Mouse (Mus musculus): ENCODE data around the gene Lpin2. TPM values are rescaled to one million over a fixed set of nuclear protein-coding genes. Genes with fewer than 3 reads are reported as not detected.

The Lpin2 gene
- total and polyA plus RNA-seq, 2 experiments = 22.4 to 314 TPM

DNA sequence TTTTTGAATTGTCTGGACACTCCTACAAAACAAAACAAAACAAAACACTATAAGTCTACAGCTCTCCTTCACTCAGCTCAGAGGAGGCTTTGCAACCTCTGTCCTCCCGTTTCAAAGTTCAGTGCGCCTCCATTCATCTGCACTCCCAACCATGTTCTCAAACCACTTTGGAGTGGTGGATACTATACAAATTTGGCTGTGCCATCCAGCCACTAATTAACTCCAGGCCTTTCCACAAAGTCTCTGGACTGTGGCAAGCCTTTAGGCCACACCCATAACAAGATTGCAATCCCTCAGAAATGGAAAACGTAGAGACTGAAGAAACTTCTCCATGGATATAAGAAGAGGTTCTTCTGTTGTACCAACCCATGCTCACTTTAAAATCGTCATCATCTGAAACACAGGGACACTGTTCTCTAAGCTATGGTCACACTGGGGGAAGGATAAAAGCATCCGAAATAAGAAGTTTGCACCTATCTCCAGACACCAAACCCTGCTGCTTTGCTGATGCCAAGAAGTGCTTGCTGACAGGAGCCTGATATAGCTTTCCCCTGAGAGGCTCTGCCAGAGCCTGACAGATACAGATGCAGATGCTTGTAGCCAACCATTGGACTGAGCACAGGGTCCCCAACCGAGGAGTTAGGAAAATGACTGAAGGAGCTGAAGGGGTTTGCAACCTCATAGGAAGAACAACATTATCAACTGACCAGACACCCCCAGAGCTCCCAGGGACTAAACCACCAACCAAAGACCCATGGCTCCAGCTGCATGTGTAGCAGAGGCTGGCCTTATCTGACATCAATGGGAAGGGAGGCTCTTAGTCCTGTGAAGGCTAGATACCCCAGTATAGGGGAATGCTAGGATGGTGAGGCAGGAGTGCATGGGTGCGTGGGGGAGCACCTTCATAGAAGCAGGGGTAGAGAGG lies 108.4 kb downstream of the Lpin2 start:
- TF ChIP-seq CTCF (IDR thresholded peaks at IDR 0.05; ENCODE audit: low read depth, low read length) = no peak
- no peak for TF ChIP-seq POLR2A (IDR thresholded peaks at IDR 0.05; ENCODE audit: extremely low read depth, insufficient read depth, low read length)
- H3K27me3 ChIP-seq (ENCODE audit: control insufficient read depth, insufficient read depth, low read length) = no peaks in the 10 kb centered on the region
- WGBS = 83% methylated on average over 7 of the region's 7 CpGs
- no peak overlapping the region for H3K4me3 ChIP-seq (ENCODE audit: insufficient read depth, low read depth, low read length)
- no peaks in the 10 kb centered on the region for H3K4me1 ChIP-seq (ENCODE audit: control insufficient read depth, insufficient read depth, low read length)
- H3K79me2 ChIP-seq (ENCODE audit: control insufficient read depth, insufficient read depth, low read length) = no peaks in the 10 kb centered on the region
- H3K9ac ChIP-seq (ENCODE audit: low read depth, low read length) = no peak overlapping the region
- no peak overlapping the region for H3K27ac ChIP-seq (replicated peaks; ENCODE audit: insufficient read depth, low read depth, low read length)
- DNase-seq (ENCODE audit: extremely low read depth, low read depth, low spot score) = no peak
- H3K36me3 ChIP-seq (ENCODE audit: control insufficient read depth, insufficient read depth, low read length) = no peaks in the 10 kb centered on the region

DNA sequence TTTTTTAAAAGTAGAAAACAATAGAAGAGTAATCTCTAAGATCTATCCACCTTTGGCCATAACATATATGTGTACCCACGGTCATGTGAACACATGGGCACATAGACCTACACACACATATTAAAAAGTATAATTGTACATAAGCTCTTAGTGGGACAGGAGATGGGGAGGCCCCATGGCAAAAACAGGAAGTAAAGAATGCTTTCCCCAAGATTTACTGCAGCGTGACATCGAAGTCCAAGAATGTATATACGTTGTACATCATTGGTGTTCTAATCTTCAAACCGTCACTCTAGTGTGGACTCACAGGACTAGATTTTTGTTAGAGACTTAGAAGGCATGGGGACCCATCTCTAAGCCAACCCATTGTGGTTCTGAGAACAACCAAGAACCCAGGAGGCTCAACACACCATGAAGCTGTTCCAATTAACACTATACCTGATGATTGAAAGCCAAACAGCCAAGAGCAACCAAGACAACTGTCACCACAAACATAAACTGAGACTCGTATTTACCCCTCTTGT lies 109.6 kb downstream of the Lpin2 start:
- Histone ChIP-seq H3K79me2 (ENCODE audit: control insufficient read depth, insufficient read depth, low read length) (no peaks in the 10 kb centered on the region), H3K4me3 (ENCODE audit: insufficient read depth, low read depth, low read length) (no peak overlapping the region), H3K27me3 (ENCODE audit: control insufficient read depth, insufficient read depth, low read length) (no peaks in the 10 kb centered on the region), H3K4me1 (ENCODE audit: control insufficient read depth, insufficient read depth, low read length) (no peaks in the 10 kb centered on the region), H3K27ac (replicated peaks; ENCODE audit: insufficient read depth, low read depth, low read length) (no peak overlapping the region), H3K36me3 (ENCODE audit: control insufficient read depth, insufficient read depth, low read length) (no peaks in the 10 kb centered on the region), H3K9ac (ENCODE audit: low read depth, low read length) (no peak overlapping the region)
- DNase-seq (ENCODE audit: extremely low read depth, low read depth, low spot score) = no peak
- TF ChIP-seq POLR2A (IDR thresholded peaks at IDR 0.05; ENCODE audit: extremely low read depth, insufficient read depth, low read length) (no peak), CTCF (IDR thresholded peaks at IDR 0.05; ENCODE audit: low read depth, low read length) (no peak)
- 88% methylated on average over 6 of the region's 6 CpGs for WGBS

DNA sequence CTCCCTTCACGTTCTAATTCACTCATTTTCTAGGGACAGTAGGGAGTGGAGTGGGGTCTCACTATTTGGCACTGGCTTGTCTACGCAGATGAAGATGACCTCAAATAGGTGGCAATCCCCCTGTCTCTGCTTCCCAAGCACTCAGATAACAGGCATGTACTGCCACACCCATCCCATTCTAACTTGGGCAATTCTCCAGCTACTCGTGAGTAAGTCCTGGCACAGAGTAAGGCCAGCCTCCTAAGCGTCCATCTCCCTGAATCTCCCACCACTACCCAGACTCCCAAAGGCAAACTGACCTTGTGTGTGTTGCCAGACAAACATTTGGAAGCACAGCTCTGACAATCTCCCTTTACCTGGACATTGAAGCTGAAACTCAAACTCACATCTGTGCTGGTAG lies 110.5 kb downstream of the Lpin2 start:
- H3K4me3 ChIP-seq (ENCODE audit: insufficient read depth, low read depth, low read length) = no peak overlapping the region
- TF ChIP-seq CTCF (IDR thresholded peaks at IDR 0.05; ENCODE audit: low read depth, low read length) (no peak), POLR2A (IDR thresholded peaks at IDR 0.05; ENCODE audit: extremely low read depth, insufficient read depth, low read length) (no peak)
- no peak overlapping the region for H3K27ac ChIP-seq (replicated peaks; ENCODE audit: insufficient read depth, low read depth, low read length)
- H3K27me3 ChIP-seq (ENCODE audit: control insufficient read depth, insufficient read depth, low read length) = no peaks in the 10 kb centered on the region
- no peaks in the 10 kb centered on the region for H3K79me2 ChIP-seq (ENCODE audit: control insufficient read depth, insufficient read depth, low read length)
- no peak overlapping the region for H3K9ac ChIP-seq (ENCODE audit: low read depth, low read length)
- 67% methylated on average over 4 of the region's 4 CpGs for WGBS
- DNase-seq (ENCODE audit: extremely low read depth, low read depth, low spot score) = no peak
- no peaks in the 10 kb centered on the region for H3K4me1 ChIP-seq (ENCODE audit: control insufficient read depth, insufficient read depth, low read length)
- no peaks in the 10 kb centered on the region for H3K36me3 ChIP-seq (ENCODE audit: control insufficient read depth, insufficient read depth, low read length)

DNA sequence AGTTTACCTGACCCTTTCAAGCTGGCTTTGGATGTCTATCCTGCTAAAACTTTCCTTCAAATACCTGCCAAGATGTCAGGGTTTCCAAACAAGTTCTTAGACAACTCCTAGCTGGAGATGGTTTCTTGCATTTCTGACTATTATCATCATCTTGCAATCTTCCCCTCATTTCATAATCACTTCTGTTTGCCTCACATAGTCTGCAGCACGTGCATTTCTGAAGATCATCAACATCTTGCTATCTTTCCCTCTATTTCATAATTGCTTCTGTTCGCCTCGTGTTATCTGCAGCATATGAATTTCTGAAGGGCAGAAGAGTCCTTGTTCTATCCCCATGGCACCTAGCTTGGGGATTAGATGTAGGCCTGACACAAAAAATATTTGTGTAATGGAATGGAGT lies 112.2 kb downstream of the Lpin2 start:
- Histone ChIP-seq H3K36me3 (ENCODE audit: control insufficient read depth, insufficient read depth, low read length) (no peaks in the 10 kb centered on the region), H3K9ac (ENCODE audit: low read depth, low read length) (no peak overlapping the region), H3K27me3 (ENCODE audit: control insufficient read depth, insufficient read depth, low read length) (no peaks in the 10 kb centered on the region), H3K4me1 (ENCODE audit: control insufficient read depth, insufficient read depth, low read length) (no peaks in the 10 kb centered on the region), H3K27ac (replicated peaks; ENCODE audit: insufficient read depth, low read depth, low read length) (no peak overlapping the region), H3K79me2 (ENCODE audit: control insufficient read depth, insufficient read depth, low read length) (no peaks in the 10 kb centered on the region), H3K4me3 (ENCODE audit: insufficient read depth, low read depth, low read length) (no peak overlapping the region)
- no peak for TF ChIP-seq CTCF (IDR thresholded peaks at IDR 0.05; ENCODE audit: low read depth, low read length)
- no peak for TF ChIP-seq POLR2A (IDR thresholded peaks at IDR 0.05; ENCODE audit: extremely low read depth, insufficient read depth, low read length)
- 72% methylated on average over 3 of the region's 3 CpGs for WGBS
- DNase-seq (ENCODE audit: extremely low read depth, low read depth, low spot score) = no peak

Other genes with a start within 250 kb of the Lpin2 start
- gene Myom1, start 179.9 kb upstream of the Lpin2 start, total RNA-seq (2014; rRNA removed) = 1.5 and 3.2 TPM in 2 replicates
- gene Myom1, start 179.9 kb upstream of the Lpin2 start, polyA plus RNA-seq (2012; rRNA removed) = 0.06 and 0.34 TPM in 2 replicates
- 49.7 and 65.4 TPM in 2 replicates for gene Myl12a, start 179.7 kb upstream of the Lpin2 start, total RNA-seq (2014; rRNA removed)
- 34.2 and 37.4 TPM in 2 replicates for gene Myl12a, start 179.7 kb upstream of the Lpin2 start, polyA plus RNA-seq (2012; rRNA removed)
- gene Emilin2, start 129.4 kb downstream of the Lpin2 start, total RNA-seq (2014; rRNA removed) = 1.1 and 1.5 TPM in 2 replicates
- 0.31 and 1.7 TPM in 2 replicates for gene Emilin2, start 129.4 kb downstream of the Lpin2 start, polyA plus RNA-seq (2012; rRNA removed)

Data from liver, adult 2 months (tissue).